Mouse (Mus musculus) subcutaneous adipose tissue, adult 2 months (tissue): Measurements from ENCODE around the gene Fam193b. TPM values are rescaled to one million over a fixed set of nuclear protein-coding genes. Genes with fewer than 3 reads are reported as not detected.

Source experiments
- polyA plus RNA-seq: library from polyadenylated mRNA; depleted of rRNA; stranded (reverse); fragments of >200 nt; gene quantifications from 2 replicates; pipeline ENCODE4 v1.2.3, GENCODE M21; 2012; ENCODE audit warnings: low replicate concordance; rRNA removed

The Fam193b gene
- 97.0 and 98.0 TPM in 2 replicates for polyA plus RNA-seq

DNA sequence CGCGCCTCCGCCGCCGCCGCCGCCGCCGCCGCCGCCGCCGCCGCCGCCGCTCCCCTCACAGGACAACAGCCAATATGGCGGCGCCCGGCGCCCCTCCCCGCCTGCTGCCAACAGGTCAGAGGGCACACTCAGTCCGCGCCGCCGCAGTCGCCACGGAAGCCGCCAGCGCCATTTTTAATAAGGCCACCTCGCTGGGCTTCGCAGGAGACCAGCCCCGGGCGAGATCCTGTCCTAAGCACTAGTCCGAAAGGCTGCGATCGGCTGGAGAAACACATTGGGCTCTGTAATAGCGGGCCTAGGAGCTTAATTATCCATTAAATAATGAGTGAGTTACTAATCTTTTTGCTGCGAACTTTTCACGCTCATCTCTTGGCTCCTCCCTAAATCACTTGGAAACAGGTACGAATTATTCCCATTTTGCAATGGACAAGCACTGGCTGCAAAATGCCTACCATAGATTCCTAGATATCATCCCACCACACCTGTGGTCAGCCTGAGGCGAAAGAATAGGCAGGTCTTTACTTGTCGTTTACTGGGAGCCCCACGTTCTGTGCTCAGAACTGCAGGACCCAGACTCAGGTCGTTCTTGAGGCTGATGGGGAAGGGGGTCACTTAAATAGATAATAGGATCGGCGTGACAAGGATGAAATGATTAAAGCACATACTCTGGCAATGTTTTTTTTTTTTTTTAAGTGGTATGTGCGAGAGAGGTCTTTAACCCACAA, at the start of gene Fam193b:
Gene Fam193b (minus strand): TSS at position 94 of the 725 bp plus-strand sequence.

DNA sequence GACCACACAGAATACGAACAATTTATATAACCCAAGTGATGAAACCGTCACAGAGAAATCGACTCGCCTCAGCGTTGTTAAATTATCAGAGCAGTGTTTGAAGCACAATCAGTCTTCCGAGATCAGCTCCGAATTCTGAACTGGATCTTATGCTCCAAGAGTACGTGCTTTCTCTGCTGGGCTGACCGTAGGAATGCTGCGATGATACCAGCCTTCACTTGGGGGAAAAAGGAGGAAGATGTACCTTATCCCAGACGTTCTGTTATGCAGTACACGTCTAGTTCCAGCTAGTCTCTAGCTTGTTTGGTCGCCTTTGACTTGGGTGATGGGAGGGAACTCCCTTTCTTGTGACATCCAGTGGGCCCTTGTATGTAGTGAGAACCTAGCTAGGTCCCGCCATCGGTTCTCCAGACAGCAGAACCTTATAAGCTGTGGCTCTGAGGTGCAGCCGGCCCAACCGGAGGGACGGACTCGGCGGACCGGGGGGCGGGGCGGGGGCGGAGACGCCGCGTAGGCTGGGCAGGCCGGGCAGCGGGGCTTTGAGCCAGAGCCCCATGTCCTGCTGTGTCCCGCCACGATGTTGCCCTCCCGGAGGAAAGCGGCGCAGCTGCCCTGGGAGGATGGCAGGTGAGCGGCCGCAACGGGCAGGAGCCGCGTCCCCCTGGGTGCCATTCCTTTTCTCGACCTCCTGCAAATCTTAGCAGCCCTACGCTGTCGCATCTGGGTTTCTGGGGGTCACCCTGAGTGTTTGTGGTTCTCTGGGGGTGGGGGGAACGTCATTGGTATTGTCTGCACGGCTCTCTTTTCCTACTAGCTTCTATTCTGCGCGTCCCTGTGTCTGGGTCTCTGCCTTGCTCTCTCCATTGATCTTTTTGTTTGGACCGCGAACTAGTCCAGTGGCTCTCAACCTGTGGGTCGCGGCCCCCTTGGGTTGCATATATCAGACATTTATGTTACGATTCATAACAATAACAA, 28.9 kb upstream of the Fam193b start, which contains the start of gene B4galt7:
Gene B4galt7 (plus strand): TSS at position 331 of the 975 bp plus-strand sequence.

DNA sequence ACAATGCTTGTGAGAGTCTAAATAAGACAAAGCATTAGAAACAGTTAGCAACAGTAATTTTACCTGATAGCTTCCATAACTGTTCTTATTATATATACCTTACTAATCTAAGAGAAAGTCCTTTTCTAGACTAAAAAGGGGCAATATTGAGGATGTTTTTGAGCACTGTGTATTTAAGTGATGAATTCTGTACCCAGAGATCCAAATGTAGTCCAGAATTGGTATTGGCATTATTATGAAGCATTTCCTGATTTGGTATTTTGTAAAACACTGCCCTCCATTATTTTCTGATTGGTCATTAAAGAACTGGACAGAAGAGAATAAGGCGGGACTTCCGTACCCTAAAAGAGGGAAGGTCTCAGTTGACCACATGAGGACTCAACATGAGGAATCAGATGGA, 2.5 kb upstream of the Fam193b start, which contains the start of gene Tmed9:
Gene Tmed9 (plus strand): TSS at position 301 of the 400 bp plus-strand sequence.

DNA sequence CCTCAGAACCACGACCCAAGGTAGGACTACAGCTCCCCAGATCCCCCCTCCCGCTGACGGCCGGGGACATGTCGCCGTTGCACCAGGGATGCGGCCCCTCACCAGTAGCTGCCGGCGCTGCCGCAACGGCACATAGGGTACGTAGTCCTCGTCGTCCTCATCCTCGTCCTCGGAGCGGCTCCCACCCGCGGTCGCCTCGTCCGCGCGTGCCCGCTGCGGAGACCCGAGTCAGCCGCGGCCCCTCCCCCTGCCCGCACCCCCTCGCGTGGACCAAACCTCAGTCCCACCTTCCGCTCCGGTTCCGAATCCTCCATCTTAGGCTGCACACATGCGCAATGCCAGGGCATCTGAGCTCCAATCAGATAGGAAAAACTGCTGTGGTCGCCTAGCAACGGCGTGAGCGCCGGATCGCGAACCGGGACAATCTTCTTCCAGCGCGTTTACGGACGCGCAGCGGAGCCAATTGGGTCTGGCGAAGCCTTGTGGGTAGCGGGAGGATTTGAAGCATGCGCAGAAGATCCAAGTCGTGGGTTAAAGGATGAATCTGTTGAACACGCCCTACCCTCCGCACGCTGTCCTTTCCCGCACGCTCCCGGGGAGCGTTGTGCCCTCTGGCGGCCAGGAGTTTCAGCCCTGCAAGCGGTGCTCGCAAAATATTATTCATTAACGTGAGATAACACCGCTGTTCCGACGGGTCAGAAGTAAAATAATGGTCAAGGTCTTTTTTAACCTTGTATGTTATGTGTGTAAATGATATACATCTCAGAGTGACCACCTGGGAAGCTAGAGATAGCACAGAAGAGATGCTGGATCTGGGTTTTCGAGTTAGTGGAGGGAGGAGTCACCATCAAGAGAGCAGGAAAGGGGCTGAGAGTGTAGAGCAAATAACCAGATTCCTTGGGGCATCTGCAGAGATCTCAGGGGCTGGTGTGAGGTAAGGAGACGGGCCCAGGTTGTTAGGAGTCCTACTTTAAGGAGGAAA, 34.4 kb downstream of the Fam193b start, which contains the start of gene Ddx41:
Gene Ddx41 (minus strand): TSS at position 465 of the 982 bp plus-strand sequence.

DNA sequence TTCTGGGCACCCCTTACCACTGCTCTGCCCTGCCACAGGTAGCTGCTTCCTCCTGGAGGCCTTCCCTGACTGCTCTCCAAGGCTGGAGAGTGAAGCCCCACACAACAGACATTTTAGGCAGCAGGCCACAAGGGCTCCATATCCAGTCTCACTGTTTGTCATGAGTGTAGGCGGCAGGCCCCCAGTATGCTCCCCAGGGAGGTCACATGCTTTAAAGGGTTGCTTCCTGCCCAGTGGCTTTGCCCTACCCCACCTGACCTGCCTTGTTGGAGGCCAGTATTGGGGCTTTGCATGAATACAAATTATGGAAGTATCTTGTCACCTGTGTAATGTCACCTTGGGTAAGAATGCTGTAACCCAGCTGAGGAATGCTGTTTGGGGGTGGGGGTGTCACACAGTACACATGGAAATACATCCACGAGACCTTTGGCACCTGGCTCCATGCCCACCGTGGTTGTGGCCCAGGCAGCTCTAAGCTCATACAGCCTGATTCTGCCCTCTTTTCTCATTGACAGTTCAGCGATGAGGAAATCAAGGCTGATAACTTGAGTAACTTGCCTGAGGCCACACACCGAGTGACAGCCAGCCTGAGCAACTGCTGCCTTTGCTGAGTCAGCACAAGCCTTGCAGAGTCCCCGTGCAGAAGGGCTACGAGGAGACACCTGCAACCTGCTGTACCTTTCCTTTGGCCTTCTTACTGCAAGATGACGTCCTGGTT, 41.6 kb downstream of the Fam193b start, which contains the start of gene Dok3:
Gene Dok3 (minus strand): TSS at position 99 of the 718 bp plus-strand sequence.

DNA sequence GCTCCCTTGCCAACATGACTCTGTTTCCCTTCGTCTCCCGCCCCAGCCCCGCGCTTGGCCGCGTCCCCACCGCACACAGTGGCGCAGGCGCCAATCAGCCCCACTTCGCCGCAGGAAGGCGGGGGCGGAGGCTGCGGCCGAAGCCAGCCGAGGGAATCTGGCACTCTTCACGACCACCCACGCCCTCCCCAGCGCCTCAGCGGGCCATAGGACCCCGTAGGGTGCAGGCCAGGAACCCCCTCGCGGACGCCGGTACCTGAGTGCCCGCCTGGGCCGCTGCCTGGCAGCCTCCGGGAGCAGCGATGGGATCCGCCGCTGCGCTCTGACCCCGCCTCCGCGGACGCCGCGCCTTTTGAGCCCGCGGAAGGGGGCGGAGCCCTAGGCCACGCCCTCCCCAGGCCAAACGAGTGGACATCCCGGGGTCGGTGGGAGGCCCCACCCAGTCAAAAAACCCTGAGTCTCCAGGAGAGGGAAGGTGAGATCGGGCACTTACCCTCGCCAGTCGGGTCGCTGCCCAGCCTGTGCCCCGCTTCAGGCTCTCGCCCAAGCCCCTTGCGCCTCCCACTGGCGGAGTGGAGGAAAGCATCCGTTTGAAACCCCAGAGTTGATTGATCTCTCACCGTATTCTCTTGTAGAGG, 57.7 kb downstream of the Fam193b start, which contains the start of gene Pdlim7:
Gene Pdlim7 (minus strand): TSS at position 566 of the 638 bp plus-strand sequence.

Other genes with a start within 250 kb of the Fam193b start
- 66.9 and 86.0 TPM in 2 replicates for gene Rab24, start 249.2 kb downstream of the Fam193b start, polyA plus RNA-seq
- gene Mxd3, start 241.3 kb downstream of the Fam193b start, polyA plus RNA-seq, result 1.4 and 7.1 TPM in 2 replicates
- gene Lman2, start 208.3 kb downstream of the Fam193b start, polyA plus RNA-seq, result 148 and 154 TPM in 2 replicates
- 3.7 and 5.4 TPM in 2 replicates for gene Rgs14, start 201.4 kb downstream of the Fam193b start, polyA plus RNA-seq
- gene Slc34a1, start 172.9 kb downstream of the Fam193b start, polyA plus RNA-seq, result 0.05 TPM in 1 of 2 replicates, not detected in the other
- gene Pfn3, start 155.9 kb downstream of the Fam193b start, polyA plus RNA-seq, result not detected in 2 replicates
- gene F12, start 144.3 kb downstream of the Fam193b start, polyA plus RNA-seq, result 0.09 and 0.21 TPM in 2 replicates
- gene Grk6, start 126.0 kb downstream of the Fam193b start, polyA plus RNA-seq, result 63.0 and 79.9 TPM in 2 replicates
- 3.6 and 11.9 TPM in 2 replicates for gene Prr7, start 106.9 kb downstream of the Fam193b start, polyA plus RNA-seq
- 49.7 and 91.1 TPM in 2 replicates for gene Dbn1, start 83.0 kb downstream of the Fam193b start, polyA plus RNA-seq
- gene Pdlim7, start 57.4 kb downstream of the Fam193b start, polyA plus RNA-seq, result 80.1 and 240 TPM in 2 replicates
- gene Dok3, start 41.8 kb downstream of the Fam193b start, polyA plus RNA-seq, result 7.0 and 15.3 TPM in 2 replicates
- 44.3 and 75.9 TPM in 2 replicates for gene Ddx41, start 34.5 kb downstream of the Fam193b start, polyA plus RNA-seq
- 92.6 and 134 TPM in 2 replicates for gene Tmed9, start 2.6 kb upstream of the Fam193b start, polyA plus RNA-seq
- 27.5 and 28.9 TPM in 2 replicates for gene B4galt7, start 28.8 kb upstream of the Fam193b start, polyA plus RNA-seq
- gene Caml, start 51.9 kb upstream of the Fam193b start, polyA plus RNA-seq, result 22.9 and 34.9 TPM in 2 replicates
- 9.8 and 17.6 TPM in 2 replicates for gene Ddx46, start 63.9 kb upstream of the Fam193b start, polyA plus RNA-seq
- 26.4 and 44.2 TPM in 2 replicates for gene B230219D22Rik, start 122.0 kb upstream of the Fam193b start, polyA plus RNA-seq
- gene Txndc15, start 143.5 kb upstream of the Fam193b start, polyA plus RNA-seq, result 54.7 and 71.2 TPM in 2 replicates
- 39.0 and 43.7 TPM in 2 replicates for gene Pcbd2, start 156.2 kb upstream of the Fam193b start, polyA plus RNA-seq
- 0.14 TPM in 1 of 2 replicates, not detected in the other for gene Catsper3, start 213.4 kb upstream of the Fam193b start, polyA plus RNA-seq